Mouse (Mus musculus) liver, postnatal 0 days (tissue): ENCODE results near the gene Foxn3. TPM values are rescaled to one million over a fixed set of nuclear protein-coding genes. Genes with fewer than 3 reads are reported as not detected.

Experiments used
- ATAC-seq: fragments of 200-750 bp; cut with Nextera tagmentation; 2 replicates; pipeline ENCODE4 v1.8.0; 2017; ENCODE audit warnings: mild to moderate bottlenecking, moderate library complexity
- DNase-seq: peaks from one replicate; pipeline ENCODE4 v3.0.0-alpha.2; 2016
- H3K27ac ChIP-seq: fragments of 300-500 bp; sonication (generic); 2 replicates; pipeline ENCODE4 v1.5.1; 2014; ENCODE audit warnings: antibody characterized with exemption, moderate library complexity, mild to moderate bottlenecking, low read depth
- H3K27me3 ChIP-seq: fragments of 300-500 bp; sonication (generic); 2 replicates; pipeline ENCODE4 v1.6.1; 2014; ENCODE audit warnings: low read length, control low read depth, mixed read lengths; ENCODE audit not compliant: insufficient read depth
- H3K36me3 ChIP-seq: fragments of 300-500 bp; sonication (generic); replicated peaks from 2 replicates; pipeline ENCODE4 v1.6.1; 2014; ENCODE audit warnings: mild to moderate bottlenecking, control low read depth, low read length, moderate library complexity, mixed read lengths; ENCODE audit not compliant: insufficient read depth
- H3K4me1 ChIP-seq: fragments of 300-500 bp; sonication (generic); 2 replicates; pipeline ENCODE4 v1.6.1; 2014; ENCODE audit warnings: antibody characterized with exemption, mild to moderate bottlenecking, control low read depth; ENCODE audit not compliant: insufficient read depth
- H3K4me2 ChIP-seq: fragments of 300-500 bp; sonication (generic); 2 replicates; pipeline ENCODE4 v1.6.1; 2014; ENCODE audit warnings: low read depth, mild to moderate bottlenecking, low read length, moderate library complexity, mixed read lengths
- H3K4me3 ChIP-seq: fragments of 300-500 bp; sonication (generic); 2 replicates; pipeline ENCODE4 v1.5.1; 2014; ENCODE audit warnings: low read depth, low read length
- H3K9ac ChIP-seq: fragments of 300-500 bp; sonication (generic); replicated peaks from 2 replicates; pipeline ENCODE4 v1.6.1; 2014; ENCODE audit warnings: mild to moderate bottlenecking, moderate library complexity
- H3K9me3 ChIP-seq: fragments of 300-500 bp; sonication (generic); 2 replicates; pipeline ENCODE4 v1.6.1; 2016; ENCODE audit warnings: mild to moderate bottlenecking, control low read depth, low read length, mixed read lengths
- CTCF ChIP-seq: sonication (generic); IDR thresholded peaks from 2 replicates; pipeline ENCODE4 v1.5.1; 2016; ENCODE audit warnings: antibody characterized with exemption, low read depth
- EP300 ChIP-seq: IDR thresholded peaks from 2 replicates; pipeline ENCODE4 v1.6.1; 2016; ENCODE audit warnings: antibody characterized with exemption, low read depth, mild to moderate bottlenecking
- WGBS: fragments of 180-500 bp; shearing (Covaris S2); extraction: QIAGEN DNeasy Blood & Tissue Kit; methylation state at CpG from one replicate; pipeline ENCODE4 v1.1.7; 2014; ENCODE audit not compliant: insufficient replicate concordance; 5-methylcytosine and 5-hydroxymethylcytosine counted together
- polyA plus RNA-seq: library from polyadenylated mRNA; unstranded; fragments of >200 nt; fragmentation: Nextera tagmentation; extraction: Ambion mirVana; gene quantifications from 2 replicates; pipeline ENCODE4 v1.2.1, GENCODE M21; 2015

The Foxn3 gene
- polyA plus RNA-seq, 1 experiment from 2014 or later = 31.2 TPM

- Histone ChIP-seq H3K27ac (no peak overlapping the region), H3K9me3 (no peaks in the 10 kb centered on the region), H3K36me3 (no peaks in the 10 kb centered on the region), H3K27me3 (no peaks in the 10 kb centered on the region), H3K4me1 (peaks cover 19% of the 10 kb centered on the region), H3K4me3 (no peak overlapping the region), H3K4me2 (no peak overlapping the region), H3K9ac (no peak overlapping the region)
- DNase-seq (no peak), ATAC-seq (no peak)
- WGBS = 84% methylated on average over 6 of the region's 6 CpGs
- TF ChIP-seq EP300 (no peak), CTCF (no peak)
Observed at GRCm38 (mm10) chr12:99303581-99303980, 259.8 kb downstream of the Foxn3 start.

DNA sequence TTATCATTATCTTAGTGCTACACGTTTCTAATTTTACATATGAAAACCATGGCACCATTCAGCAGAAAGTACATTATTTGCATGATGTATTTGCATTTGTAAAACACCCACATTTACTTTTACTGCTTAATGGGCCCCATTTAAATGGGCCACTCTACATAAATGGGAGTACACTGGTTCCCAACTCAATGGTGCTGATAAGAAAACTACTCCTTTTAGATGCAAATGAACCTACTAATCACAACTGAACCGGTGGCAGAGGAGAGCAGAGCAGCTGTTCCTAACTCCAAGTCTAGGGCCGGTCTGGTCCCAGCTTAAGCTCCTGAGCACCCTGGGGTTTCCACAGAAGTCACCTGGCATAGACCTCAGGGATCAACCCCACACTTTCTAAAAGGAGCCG lies 263.5 kb downstream of the Foxn3 start:
- Histone ChIP-seq H3K27ac (no peak overlapping the region), H3K4me3 (no peak overlapping the region), H3K4me2 (no peak overlapping the region), H3K27me3 (no peaks in the 10 kb centered on the region), H3K36me3 (no peaks in the 10 kb centered on the region), H3K9me3 (no peaks in the 10 kb centered on the region), H3K9ac (no peak overlapping the region), H3K4me1 (peaks cover 10% of the 10 kb centered on the region; the same call in 1 of the 2 replicates)
- no peak for TF ChIP-seq CTCF
- no peak for TF ChIP-seq EP300
- 56% methylated on average over 4 of the region's 4 CpGs for WGBS
- DNase-seq (no peak), ATAC-seq (no peak)

- 68% methylated on average over 12 of the region's 12 CpGs for WGBS
- DNase-seq = no peak
- no peak overlapping the region for H3K4me2 ChIP-seq
Observed at GRCm38 (mm10) chr12:99298851-99299600, 264.4 kb downstream of the Foxn3 start.

DNA sequence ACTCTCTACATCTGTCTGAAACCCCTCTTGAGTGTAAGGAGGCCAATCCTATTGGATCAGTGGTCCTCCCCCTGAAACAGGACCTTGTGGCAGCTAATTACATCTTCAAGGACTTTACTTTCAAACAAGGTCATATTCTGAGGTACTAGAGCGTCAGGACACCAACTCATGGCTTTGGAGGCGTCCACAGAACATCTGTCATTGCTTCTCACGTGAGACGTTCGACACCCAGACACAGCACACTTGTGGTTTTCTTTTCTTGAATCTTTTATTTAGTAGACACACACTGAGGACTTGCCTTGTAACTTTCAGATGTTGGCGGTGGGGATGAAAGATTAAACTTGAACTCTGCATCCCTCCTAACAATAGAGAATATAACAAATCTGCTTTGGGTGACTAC lies 265.1 kb downstream of the Foxn3 start:
- Histone ChIP-seq H3K36me3 (no peaks in the 10 kb centered on the region), H3K4me1 (peaks cover 10% of the 10 kb centered on the region), H3K4me3 (no peak overlapping the region), H3K27ac (no peak overlapping the region), H3K27me3 (no peaks in the 10 kb centered on the region), H3K9me3 (no peaks in the 10 kb centered on the region), H3K4me2 (no peak overlapping the region), H3K9ac (no peak overlapping the region)
- no peak for DNase-seq
- no peak for TF ChIP-seq CTCF
- no peak for TF ChIP-seq EP300
- no peak for ATAC-seq
- WGBS = 69% methylated on average over 6 of the region's 6 CpGs

More at GRCm38 (mm10) chr12:99298851-99299600, 264.4 kb downstream of the Foxn3 start:
- Histone ChIP-seq H3K9me3 (no peaks in the 10 kb centered on the region), H3K4me3 (no peak overlapping the region), H3K4me1 (peaks cover 10% of the 10 kb centered on the region; the same call in 1 of the 2 replicates), H3K36me3 (no peaks in the 10 kb centered on the region), H3K27me3 (no peaks in the 10 kb centered on the region), H3K9ac (no peak overlapping the region), H3K27ac (no peak overlapping the region)
- TF ChIP-seq CTCF = no peak
- no peak for TF ChIP-seq EP300
- no peak for ATAC-seq

- no peaks in the 10 kb centered on the region for H3K27me3 ChIP-seq
- H3K4me1 ChIP-seq = peaks cover 10% of the 10 kb centered on the region
- H3K36me3 ChIP-seq = no peaks in the 10 kb centered on the region
- no peaks in the 10 kb centered on the region for H3K9me3 ChIP-seq
- no peak overlapping the region for H3K4me3 ChIP-seq
- H3K4me2 ChIP-seq = no peak overlapping the region
- no peak for ATAC-seq
- no peak overlapping the region for H3K27ac ChIP-seq
- TF ChIP-seq EP300 (no peak), CTCF (no peak)
- no peak for DNase-seq
- WGBS = 47% methylated on average over 2 of the region's 2 CpGs
- no peak overlapping the region for H3K9ac ChIP-seq
Observed at GRCm38 (mm10) chr12:99297792-99298191, 265.6 kb downstream of the Foxn3 start.

GRCm38 (mm10) chr12:99293532-99293931 lies 269.9 kb downstream of the Foxn3 start:
- Histone ChIP-seq H3K27ac (no peak overlapping the region), H3K27me3 (no peaks in the 10 kb centered on the region), H3K36me3 (no peaks in the 10 kb centered on the region), H3K4me2 (no peak overlapping the region), H3K4me3 (no peak overlapping the region), H3K9me3 (no peaks in the 10 kb centered on the region), H3K9ac (no peak overlapping the region), H3K4me1 (peaks cover 4% of the 10 kb centered on the region; the same call in 1 of the 2 replicates)
- no peak for DNase-seq
- WGBS = 79% methylated on average over 7 of the region's 7 CpGs
- ATAC-seq = no peak
- TF ChIP-seq CTCF (no peak), EP300 (no peak)
